Mouse (Mus musculus) ovary, postnatal 36 days (tissue): ENCODE data around the gene Poldip2.
"Not testable (repeated sequence)": the region's sequence is repeated elsewhere in the genome, so short reads cannot be mapped to it uniquely, and the experiment has no call there.

Experiments used
- DNase-seq: peaks from one replicate; pipeline ENCODE4 v3.0.0; 2022; ENCODE audit warnings: low spot score, mixed read lengths

Poldip2 gene

GRCm38 (mm10) chr11:78501529-78501928 lies 10.5 kb upstream of the Poldip2 start:
- DNase-seq, result no peak

DNA sequence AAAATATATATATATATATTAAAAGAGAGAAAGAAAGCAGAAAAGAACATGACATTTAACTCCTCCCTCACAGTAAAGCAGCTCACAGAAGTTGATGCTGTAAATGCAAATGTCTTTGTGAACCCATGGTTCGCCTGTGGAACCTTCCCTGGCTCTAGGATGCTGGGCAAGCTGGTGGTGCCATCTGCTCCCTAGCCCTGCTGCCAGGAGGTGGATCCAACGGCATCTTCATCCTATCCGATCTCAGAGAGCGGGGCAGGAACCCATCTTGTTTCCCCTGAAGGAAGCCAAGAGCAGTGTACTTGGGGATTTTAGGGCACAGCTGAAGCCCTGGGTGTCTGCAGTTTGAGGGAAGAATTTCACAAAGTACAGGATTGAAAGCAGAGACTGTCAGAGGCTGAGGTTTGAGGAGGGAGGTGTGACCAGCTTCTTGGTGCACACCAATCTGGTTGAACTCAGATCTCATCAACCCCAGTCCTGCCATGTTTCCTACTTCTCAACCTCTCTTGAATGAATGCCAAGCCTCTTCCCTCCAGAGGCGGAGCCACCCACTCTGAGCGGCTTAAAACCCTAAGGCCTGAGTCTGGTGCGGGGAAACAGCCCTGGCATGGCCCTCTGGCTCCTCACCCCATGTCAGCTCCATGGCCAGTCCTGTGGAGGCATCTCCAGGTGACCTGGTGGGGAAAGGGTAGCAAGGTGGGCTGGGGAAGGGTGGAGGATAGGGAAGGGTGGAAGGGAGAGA lies 8.9 kb upstream of the Poldip2 start, which contains the start of gene Sebox:
Gene Sebox (plus strand): TSS at position 539 of the 742 bp plus-strand sequence.
- no peak for DNase-seq

GRCm38 (mm10) chr11:78505430-78505829 lies 6.6 kb upstream of the Poldip2 start:
- DNase-seq, result no peak

DNA sequence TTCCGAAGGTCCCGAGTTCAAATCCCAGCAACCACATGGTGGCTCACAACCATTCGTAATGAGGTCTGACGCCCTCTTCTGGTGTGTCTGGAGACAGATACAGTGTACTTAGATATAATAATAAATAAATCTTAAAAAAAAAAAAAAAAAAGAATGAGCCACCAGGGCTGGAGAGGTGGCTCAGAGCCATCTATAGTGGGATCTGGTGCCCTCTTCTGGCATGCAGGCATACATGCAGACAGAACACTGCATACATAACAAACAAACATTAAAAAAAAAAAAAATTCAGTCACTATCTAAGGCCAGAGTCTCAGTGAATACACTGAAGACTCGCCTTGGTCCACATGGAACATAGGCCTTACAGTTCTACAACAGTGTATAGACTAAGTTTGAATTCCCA lies 2.8 kb upstream of the Poldip2 start:
- DNase-seq, result no peak

DNA sequence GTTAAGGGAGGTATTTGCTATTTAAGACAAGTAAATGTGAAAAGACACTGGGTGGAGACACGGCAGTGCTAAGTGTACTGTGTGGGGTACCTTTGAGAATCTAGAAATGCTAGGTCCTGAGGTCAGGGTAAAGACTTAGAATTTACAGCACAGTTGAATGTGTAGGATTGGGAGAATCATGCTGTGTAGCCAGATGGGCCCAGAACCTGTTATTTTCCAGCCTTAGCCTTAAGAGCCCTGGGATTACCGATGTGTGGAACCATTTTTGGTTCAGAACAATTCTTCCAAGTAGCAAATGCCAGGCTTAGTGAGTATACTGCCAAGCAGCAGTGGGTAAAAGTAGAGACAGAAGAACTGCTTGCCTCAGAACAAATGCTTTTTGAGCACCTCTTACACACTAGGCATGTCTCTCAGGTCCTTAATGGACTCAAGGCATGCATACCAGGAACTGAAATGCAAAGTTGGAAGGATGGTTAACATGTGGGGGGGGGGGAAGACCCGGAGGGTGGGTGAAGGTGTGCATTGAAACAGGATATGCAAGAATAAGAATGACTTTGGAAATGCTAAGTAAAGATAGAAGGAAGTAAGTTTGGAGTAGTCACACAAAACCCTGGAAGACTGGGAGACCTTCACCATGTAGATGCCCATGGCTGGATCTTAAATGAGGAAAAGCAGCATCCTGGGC lies 1.3 kb downstream of the Poldip2 start:
- no peak for DNase-seq

DNA sequence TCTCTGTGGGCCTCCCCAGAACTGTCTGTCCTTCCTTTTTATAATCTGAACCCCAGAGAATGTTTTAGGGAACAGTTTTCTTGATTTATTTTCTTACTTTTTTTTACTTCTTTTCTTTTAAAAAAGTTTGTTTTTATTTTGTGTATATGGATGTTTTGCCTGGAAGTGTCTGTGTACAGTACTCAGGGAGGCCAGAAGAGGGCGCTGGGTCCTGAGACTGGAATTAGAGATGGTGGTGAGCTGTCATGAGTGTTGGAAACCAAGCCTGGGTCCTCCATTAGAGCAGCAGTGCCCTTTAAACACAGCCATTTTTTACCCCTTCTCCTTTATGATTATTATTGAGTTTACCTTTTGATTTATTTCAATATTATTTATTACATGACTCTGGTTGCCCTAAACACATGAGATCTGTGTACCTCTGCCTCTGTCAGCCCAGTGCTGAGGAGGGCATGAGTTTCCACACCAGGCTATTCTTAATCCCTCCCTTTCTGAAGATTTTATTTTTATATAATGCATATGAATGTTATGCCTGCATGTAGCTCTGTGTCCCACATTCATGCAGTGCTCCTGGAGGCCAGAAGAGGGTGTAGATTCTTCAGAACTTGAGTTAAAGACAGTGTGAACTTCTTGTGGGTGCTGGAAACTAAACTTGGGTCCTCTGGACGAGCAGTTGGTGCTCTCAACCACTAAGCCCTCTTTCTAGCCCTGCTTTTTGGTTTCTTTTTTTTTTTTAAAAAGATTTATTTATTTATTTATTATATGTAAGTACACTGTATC lies 3.7 kb downstream of the Poldip2 start:
- DNase-seq, result no peak

DNA sequence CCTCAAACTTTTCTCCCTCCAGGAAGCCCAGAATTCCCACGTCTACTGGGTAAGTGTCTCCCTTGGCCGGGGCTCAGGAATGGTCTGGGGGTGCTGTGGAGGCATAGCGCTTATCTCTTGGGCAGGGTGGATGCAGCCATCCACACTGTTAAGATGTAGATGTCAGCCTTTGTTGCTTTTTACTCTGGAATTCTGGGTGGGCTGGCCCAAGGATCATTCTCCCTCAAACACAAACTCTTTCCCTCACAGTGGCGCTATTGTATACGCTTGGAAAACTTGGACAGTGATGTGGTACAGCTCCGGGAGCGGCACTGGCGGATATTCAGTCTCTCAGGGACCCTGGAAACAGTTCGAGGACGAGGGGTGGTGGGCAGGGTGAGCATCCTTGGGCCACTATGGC lies 6.9 kb downstream of the Poldip2 start:
- no peak for DNase-seq

DNA sequence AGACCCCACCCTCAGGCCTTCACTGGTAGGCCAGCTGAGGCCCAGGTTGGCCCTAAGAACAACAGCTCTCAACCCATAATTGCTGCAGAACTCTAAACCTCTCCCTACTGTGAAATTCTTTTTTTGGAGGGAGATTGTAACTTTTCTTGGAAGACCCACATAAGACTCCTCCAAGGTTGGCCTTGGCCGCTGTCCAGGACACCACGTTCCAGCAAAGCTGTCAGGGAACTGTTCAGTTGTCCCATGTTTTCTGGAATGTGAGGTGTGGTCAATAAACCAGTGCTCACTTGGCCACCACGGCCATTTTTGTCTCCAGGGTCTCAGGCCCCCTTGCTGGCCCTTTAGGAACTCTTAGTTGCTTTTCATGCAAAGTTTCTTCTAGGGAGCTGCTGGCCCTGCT lies 9.9 kb downstream of the Poldip2 start:
- DNase-seq, result no peak

DNA sequence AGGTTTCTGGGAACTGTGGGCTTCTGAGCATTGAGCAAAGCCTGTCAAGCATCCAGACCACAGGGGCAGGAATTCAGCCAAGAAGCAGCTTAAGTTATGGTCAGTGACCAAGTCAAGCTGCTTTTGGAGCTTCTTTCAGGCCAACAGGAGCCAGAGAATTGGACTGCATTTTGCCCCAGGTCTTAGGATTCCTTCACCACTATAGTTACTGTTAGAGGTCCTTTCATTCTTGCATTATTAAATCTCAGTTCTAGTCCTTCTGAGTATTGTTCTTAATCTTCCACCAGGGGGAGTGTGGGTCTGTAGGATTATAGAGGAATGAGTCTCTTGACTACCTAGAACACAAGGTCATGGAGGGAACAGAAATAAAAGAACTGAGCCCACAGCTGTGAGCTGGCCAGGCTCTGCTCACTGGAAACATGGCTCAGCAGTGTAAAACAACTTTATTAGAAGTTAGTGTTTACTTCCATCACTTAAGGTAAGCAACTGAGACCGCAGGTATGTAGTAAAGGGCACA lies 10.5 kb downstream of the Poldip2 start:
- no peak for DNase-seq

DNA sequence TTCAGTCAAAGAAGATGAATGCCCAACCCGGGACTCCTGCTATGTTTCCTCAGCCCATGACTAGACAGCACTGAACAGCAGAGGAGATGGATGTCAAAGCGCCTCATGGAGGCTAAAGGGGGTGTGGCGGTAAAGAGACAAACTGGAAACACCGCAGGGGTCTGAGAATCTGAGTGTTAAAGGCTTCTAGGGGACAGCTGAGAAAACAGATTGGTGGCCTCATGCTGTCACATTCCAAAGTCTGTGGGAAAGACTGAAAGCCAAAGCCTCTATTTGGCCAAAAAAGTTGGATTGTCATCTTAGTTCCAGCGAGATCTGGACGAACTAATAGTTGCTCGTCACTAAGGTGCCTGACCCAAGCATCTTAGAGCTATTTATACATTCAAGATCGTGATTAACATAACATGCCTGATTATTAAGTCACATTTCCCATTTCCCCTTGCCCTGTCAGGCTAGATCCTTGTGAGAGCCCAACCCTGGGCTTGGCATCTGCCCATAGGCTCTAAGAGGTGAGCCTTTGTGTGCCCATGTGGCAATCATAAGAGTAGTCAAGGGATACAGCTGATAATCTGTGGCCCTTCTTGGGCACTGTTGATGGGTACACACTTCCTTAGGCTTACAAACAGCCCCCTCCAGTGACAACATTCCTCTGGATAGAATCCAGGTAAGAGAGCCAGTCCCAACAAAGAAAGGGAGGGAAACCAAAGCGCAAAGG lies 11.4 kb downstream of the Poldip2 start:
- DNase-seq, result no peak

GRCm38 (mm10) chr11:78524838-78525237 lies 12.8 kb downstream of the Poldip2 start:
- DNase-seq, result no peak

DNA sequence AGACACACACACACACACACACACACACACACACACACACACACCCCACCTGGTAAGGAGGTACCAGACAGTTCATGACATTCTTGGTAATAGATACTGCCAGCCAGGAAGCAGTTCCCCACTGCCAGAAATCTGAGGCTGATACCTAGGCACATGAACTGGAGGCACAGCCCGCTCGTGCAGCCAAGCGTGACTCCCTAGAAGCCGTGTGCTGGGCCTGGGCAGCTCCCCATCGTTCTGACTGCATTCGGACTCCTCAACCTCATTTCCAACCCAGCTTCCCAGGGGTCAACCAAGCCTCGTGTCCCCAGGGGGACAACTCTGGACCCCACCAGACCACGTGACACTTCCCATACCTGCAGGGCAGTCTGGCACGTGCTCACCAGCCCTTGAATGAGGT lies 16.7 kb downstream of the Poldip2 start:
- no peak for DNase-seq

DNA sequence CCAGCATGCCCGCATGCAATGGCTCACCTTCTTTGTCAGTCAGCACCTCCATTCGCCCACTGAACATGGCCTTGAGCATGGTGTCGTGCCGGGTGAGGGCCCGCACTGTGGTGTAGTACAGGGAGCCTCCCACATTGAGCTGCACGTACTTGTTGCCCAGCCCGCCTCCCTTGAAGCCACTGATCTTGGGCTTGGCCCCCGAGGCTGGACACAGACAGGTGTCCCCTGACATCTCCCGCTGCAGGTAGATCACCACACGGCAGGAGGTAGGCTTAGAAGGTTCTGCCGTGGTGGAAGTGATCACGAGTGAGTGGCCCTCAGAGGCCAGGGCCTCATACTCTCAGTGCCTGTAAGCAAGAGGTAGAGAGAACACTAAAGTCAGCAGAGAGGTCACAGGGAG lies 18.0 kb downstream of the Poldip2 start:
- no peak for DNase-seq

DNA sequence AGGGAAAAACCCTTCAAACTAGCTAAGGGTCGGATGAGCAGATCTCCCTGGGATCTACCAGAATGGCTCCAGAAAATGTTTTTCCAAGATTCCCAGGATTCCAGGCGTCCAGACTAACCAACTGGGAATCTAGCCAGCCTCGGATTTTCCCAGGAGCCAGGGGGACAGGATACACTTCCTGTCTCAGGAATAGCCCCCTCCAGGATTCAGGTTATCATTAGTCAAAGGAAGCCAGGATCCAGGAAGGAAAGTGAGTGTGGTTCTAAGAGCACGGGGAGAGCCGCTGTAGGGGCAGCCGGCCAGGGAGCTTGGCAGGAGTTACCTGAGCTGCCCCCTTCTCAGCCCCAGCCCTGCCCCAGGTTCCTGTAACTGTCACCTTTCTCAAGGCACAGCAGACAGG lies 19.1 kb downstream of the Poldip2 start:
- DNase-seq, result no peak

GRCm38 (mm10) chr11:78531515-78531914 lies 19.5 kb downstream of the Poldip2 start:
- DNase-seq, result not testable (repeated sequence)

- no peak for DNase-seq
These were observed 22.5 kb downstream of the Poldip2 start for GRCm38 (mm10) chr11:78534516-78534915.

DNA sequence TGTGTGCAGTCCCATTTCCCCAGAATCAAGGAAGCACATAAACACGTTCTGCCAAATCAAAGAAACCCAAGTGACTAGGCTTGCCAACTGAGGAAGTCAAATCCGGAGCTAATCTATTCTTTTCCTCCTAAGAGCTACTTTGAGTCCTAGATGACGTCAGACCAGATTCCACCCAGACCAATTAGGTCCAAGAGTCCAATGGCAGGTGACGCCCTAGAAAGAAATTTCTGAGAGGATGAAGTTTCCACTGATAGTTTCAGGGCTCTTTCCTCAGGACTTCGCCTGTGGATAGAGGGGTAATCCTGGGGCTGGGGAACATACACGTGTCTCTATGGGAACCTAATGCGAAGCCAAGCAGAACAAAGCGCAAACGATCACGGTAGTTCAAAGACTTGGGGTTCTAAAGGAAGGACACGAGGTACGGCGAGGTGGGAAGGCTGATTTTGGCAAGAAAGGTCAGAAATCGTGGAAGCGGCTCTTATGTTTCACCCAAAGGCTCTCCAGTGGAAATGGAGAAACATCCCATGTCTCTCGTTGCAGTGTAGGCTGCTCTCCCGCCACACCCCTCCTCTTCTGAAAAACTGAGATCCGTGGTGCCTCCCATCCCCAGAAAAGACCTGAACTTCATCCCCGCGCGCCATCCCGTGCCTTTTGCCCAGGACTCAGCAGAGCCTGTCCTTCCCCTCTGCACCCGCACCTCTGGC lies 23.5 kb downstream of the Poldip2 start:
- DNase-seq, result no peak

- DNase-seq, result peak; percentile 93
These were observed 24.2 kb downstream of the Poldip2 start, which contains the start of the genes Tnfaip1 and Ift20 for GRCm38 (mm10) chr11:78536080-78536689. Tnfaip1 (minus strand) TSS chr11:78536332. Ift20 (plus strand) TSS chr11:78536361.

DNA sequence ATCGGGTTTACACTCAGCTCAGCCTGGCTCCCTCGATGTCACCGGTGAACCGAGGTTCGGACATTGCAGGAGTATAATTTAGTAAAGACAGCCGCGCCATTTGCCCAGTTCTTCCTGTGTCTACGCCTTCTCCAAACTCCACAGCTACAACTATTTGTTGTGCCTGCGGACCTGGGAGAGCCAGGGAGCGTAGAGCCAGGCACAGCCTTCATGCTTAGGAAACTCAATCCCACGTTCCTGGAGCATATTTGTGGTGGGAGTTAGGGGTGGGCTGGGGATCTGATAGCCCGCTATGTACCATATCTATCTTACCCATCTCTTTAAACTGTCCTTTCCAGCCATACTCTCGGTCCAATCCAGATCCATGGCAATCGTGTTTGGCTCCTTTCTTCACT lies 24.7 kb downstream of the Poldip2 start:
- DNase-seq, result no peak

DNA sequence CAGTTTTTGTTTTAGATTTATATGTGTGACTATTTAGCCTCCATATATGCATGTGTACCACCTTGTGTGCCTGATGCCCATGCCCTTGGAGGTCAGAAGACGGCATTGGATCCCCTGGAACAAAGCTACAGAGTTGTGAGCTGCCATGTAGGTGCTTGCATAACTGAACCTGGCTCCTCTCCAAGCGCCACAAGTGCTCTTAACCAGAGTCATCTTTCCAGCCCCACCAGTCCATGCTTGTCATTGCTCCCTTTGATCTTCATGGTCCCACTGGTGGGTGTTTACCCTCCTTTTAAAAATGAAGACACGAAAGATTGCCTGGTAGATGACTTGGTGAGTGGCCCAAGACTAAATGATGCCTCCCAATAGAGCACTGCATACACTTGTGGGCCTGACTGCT lies 28.4 kb downstream of the Poldip2 start:
- DNase-seq, result no peak
